Mouse (Mus musculus): Measurements from ENCODE around the gene Tm2d3. TPM values are rescaled to one million over a fixed set of nuclear protein-coding genes. Genes with fewer than 3 reads are reported as not detected.

The Tm2d3 gene
- polyA plus RNA-seq, 1 experiment = not detected

DNA sequence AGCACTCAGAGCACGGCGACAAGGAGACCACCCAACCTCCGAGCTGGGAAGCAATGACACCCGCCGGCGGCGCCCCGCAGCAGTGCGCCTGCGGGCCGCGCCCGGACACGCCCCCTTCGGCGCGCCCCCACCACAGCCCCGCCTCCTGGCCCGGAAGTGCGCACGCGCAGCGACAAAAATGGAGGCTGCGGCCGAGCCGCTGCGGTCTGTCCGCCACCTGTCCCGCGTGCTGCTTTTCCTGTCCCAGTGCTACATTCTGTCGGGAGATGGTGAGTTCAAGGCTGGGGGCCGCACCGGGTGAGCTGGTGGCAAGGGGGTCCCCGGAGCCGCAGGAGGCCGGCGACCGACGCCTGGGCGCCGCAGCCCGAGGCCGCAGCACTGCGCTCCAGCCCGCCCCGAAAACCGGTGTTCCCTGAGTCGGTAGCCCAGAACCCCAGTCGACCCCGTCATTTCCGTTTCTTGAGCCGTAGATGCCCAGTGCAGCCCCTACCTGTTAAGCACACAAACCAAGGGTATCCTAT is 2.4 kb downstream of the Tm2d3 start:
- WGBS = under 1% methylated on average over 51 of the region's 52 CpGs

DNA sequence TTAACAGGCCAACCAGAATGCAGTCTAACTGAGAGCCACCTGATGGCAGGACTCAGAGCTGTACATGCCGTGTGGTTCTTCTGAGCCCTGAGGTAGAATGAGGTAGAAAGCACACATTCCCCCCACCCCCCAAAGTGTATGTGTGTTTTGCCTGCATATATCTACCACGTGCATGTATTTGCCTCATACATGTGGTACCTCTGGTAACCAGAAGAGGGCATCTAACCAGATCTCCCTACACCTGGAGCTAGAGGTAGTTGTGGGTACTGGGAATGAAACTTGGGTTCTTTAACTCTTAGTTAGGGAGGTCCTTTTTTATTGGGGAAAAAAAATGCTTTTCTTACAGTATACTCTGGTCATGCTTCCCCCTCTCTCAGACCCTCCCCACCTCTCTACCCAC is 5.5 kb downstream of the Tm2d3 start:
- Histone ChIP-seq H3K4me1 (ENCODE audit: control insufficient read depth, insufficient read depth, low read length) (peaks cover 7% of the 10 kb centered on the region), H3K27ac (ENCODE audit: insufficient read depth, low read depth, low read length) (no peak overlapping the region), H3K4me3 (ENCODE audit: insufficient read depth, low read depth, low read length) (no peak overlapping the region)
- 52% methylated on average over 2 of the region's 2 CpGs for WGBS
- TF ChIP-seq CTCF (IDR thresholded peaks at IDR 0.05; ENCODE audit: insufficient read depth, low read depth, low read length) = no peak
- TF ChIP-seq POLR2A (IDR thresholded peaks at IDR 0.05; ENCODE audit: insufficient read depth, low read depth, low read length) = no peak

More for the DNA sequence above, 2.4 kb downstream of the Tm2d3 start:
- TF ChIP-seq CTCF (IDR thresholded peaks at IDR 0.05; ENCODE audit: insufficient read depth, low read depth, low read length) (no peak), POLR2A (IDR thresholded peaks at IDR 0.05; ENCODE audit: insufficient read depth, low read depth, low read length) (peak; percentile 76)
- Histone ChIP-seq H3K27ac (ENCODE audit: insufficient read depth, low read depth, low read length) (no peak overlapping the region), H3K4me3 (ENCODE audit: insufficient read depth, low read depth, low read length) (peak overlapping the region; percentile 84), H3K4me1 (ENCODE audit: control insufficient read depth, insufficient read depth, low read length) (peaks cover 7% of the 10 kb centered on the region)

DNA sequence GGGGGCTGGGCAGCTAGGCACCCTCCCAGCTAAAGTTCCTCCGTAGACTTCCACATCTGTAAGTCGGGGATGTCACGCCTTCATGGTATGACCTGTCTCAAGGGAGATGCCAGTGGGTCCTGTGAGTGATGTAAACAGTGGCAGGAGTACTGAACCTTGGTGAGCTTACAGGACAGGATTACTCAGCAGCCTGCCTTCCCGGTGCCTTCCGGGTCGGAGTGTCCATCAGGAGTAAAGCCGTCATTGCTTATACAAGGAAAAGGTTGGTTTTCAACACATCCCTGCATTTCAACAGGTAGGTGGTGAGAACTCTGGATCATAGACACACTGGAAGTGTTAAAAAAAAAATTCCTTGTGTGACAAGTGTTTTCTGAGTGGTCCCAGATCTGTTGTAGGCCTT is 11.1 kb downstream of the Tm2d3 start:
- 92% methylated on average over 7 of the region's 7 CpGs for WGBS
- H3K27ac ChIP-seq (ENCODE audit: insufficient read depth, low read depth, low read length) = no peak overlapping the region
- no peak for TF ChIP-seq POLR2A (IDR thresholded peaks at IDR 0.05; ENCODE audit: insufficient read depth, low read depth, low read length)
- no peak for TF ChIP-seq CTCF (IDR thresholded peaks at IDR 0.05; ENCODE audit: insufficient read depth, low read depth, low read length)
- no peaks in the 10 kb centered on the region for H3K4me1 ChIP-seq (ENCODE audit: control insufficient read depth, insufficient read depth, low read length)
- no peak overlapping the region for H3K4me3 ChIP-seq (ENCODE audit: insufficient read depth, low read depth, low read length)

DNA sequence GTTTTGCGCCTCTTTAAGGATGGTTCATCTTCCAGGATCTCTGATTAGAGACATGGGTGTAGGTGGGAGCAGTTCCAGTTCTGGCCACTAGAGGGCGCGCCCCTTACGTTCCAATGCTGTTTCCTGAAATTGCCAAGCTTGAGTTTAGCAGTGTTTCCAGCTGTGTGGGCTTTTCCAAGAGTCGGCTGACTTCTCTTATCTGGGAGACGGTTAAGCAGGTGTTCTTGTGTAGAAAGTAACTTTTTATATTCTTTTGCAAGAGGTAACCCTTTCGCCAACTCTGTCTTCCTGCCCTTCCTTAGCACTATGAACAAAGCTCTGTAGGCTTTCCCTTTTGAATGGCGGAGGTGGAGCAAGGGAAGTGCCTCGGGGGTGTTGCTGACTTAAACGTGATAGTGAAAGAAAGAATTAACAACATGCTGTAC is 13.9 kb downstream of the Tm2d3 start:
- WGBS = 7% methylated on average over 10 of the region's 10 CpGs
- no peak overlapping the region for H3K27ac ChIP-seq (ENCODE audit: insufficient read depth, low read depth, low read length)
- H3K4me3 ChIP-seq (ENCODE audit: insufficient read depth, low read depth, low read length) = no peak overlapping the region
- H3K4me1 ChIP-seq (ENCODE audit: control insufficient read depth, insufficient read depth, low read length) = no peaks in the 10 kb centered on the region
- TF ChIP-seq POLR2A (IDR thresholded peaks at IDR 0.05; ENCODE audit: insufficient read depth, low read depth, low read length) (no peak), CTCF (IDR thresholded peaks at IDR 0.05; ENCODE audit: insufficient read depth, low read depth, low read length) (peak; percentile 38; the same call in 1 of the 2 replicates)

DNA sequence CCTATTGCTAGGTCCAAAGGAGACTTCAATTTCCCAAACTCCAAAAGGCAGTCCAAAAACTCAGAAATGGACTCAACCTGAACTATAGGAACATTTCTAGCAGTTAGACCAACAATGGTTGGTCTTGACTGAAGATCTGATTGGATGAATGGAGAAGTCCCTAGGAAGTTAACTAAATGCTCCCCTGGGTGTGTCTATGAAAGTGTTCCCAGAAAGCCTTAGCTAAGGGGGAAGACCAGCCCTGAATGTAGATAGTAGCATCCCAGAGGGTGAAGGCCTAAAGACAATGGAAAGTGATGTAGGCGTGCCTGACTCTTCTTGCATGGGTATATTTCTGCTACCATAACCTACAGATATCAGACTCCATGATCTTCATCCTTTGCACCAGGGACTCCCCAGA is 17.5 kb downstream of the Tm2d3 start:
- no peak for TF ChIP-seq POLR2A (IDR thresholded peaks at IDR 0.05; ENCODE audit: insufficient read depth, low read depth, low read length)
- no peak for TF ChIP-seq CTCF (IDR thresholded peaks at IDR 0.05; ENCODE audit: insufficient read depth, low read depth, low read length)
- Histone ChIP-seq H3K27ac (ENCODE audit: insufficient read depth, low read depth, low read length) (no peak overlapping the region), H3K4me1 (ENCODE audit: control insufficient read depth, insufficient read depth, low read length) (no peaks in the 10 kb centered on the region), H3K4me3 (ENCODE audit: insufficient read depth, low read depth, low read length) (no peak overlapping the region)
- WGBS = 96% methylated on average over 1 of the region's 1 CpGs

DNA sequence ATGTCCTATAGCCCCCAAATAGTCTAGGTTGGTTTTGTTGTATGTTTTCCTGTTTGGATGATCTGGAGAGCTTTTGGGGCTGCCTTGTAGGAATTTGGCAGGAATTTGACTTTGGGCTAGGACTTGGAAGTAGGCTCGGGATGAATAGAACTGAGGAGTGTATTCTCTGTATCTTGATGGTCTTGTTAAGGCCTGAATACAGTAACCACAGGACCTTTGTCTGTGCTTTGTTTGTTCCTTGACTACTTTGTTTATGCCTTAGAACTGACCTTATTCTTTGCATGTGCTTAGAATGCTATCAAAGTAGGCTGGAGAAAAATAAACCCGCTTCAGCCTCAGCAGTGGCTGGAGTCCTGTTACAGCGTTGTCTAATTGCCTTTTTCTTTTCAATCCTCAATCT is 19.3 kb downstream of the Tm2d3 start:
- H3K4me3 ChIP-seq (ENCODE audit: insufficient read depth, low read depth, low read length) = no peak overlapping the region
- no peaks in the 10 kb centered on the region for H3K4me1 ChIP-seq (ENCODE audit: control insufficient read depth, insufficient read depth, low read length)
- WGBS = 76% methylated on average over 3 of the region's 3 CpGs
- no peak overlapping the region for H3K27ac ChIP-seq (ENCODE audit: insufficient read depth, low read depth, low read length)
- TF ChIP-seq POLR2A (IDR thresholded peaks at IDR 0.05; ENCODE audit: insufficient read depth, low read depth, low read length) (no peak), CTCF (IDR thresholded peaks at IDR 0.05; ENCODE audit: insufficient read depth, low read depth, low read length) (no peak)

DNA sequence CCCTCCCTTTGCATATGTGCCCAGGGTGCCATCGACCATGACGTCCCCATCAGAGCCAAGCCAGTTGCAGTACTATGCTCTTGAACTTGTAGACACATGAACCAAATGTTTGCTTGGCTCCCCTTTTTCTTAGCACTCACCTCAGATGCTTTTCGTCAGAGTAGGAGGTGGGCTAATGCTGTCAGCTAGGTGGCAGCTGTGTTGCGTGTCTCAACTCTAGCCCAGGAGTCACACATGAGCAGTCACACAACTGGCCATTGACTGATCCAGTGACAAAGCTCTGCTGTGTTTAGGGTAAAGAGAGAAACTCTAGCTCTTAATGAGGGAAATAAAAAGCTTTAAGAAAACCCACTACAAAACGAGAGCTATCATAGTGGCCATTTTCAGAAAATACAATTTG is 22.8 kb downstream of the Tm2d3 start:
- 65% methylated on average over 5 of the region's 5 CpGs for WGBS
- no peak overlapping the region for H3K4me3 ChIP-seq (ENCODE audit: insufficient read depth, low read depth, low read length)
- no peak overlapping the region for H3K27ac ChIP-seq (ENCODE audit: insufficient read depth, low read depth, low read length)
- no peak for TF ChIP-seq POLR2A (IDR thresholded peaks at IDR 0.05; ENCODE audit: insufficient read depth, low read depth, low read length)
- TF ChIP-seq CTCF (IDR thresholded peaks at IDR 0.05; ENCODE audit: insufficient read depth, low read depth, low read length) = no peak
- H3K4me1 ChIP-seq (ENCODE audit: control insufficient read depth, insufficient read depth, low read length) = no peaks in the 10 kb centered on the region

DNA sequence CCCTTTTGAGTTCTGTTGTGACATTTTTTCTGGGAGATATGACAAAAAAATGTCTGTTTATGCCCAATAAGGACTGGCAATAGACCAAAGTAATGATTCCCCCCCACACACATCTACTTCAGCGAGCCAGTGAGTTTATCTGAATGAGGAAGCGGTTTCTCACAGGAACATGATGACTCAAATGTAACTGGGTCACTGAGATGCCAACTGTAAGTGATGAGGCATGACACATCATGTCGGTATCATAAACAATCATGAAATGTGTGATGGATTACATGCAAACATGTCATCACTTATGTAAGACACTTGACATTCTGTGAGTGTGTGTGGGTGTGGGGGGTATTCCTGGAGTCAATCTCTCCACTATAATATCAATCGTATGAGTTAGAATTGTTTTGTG is 23.3 kb downstream of the Tm2d3 start:
- TF ChIP-seq POLR2A (IDR thresholded peaks at IDR 0.05; ENCODE audit: insufficient read depth, low read depth, low read length) (no peak), CTCF (IDR thresholded peaks at IDR 0.05; ENCODE audit: insufficient read depth, low read depth, low read length) (no peak)
- H3K27ac ChIP-seq (ENCODE audit: insufficient read depth, low read depth, low read length) = no peak overlapping the region

DNA sequence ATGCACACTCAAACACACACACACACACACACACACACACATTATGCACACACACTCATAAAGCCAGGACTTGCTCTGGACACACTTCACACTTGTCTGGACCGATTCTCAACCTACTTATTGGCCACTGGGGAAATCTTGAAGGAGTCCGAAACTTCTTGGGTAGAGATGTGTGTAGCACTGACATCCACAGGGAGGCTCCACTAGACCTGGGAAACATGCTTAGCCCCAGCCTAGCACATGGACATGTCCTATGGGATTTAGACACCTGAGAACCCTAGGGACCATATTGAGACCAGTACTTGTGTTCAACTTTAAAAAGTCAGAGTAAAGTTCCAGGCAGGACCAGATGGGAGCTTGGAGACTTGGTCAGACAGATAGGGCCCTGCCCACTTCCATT is 43.1 kb downstream of the Tm2d3 start:
- whole genome bisulfite sequencing = 74% methylated on average over 2 of the region's 2 CpGs
- Histone ChIP-seq H3K4me3 (ENCODE audit: insufficient read depth, low read depth, low read length) (no peak overlapping the region), H3K27ac (ENCODE audit: insufficient read depth, low read depth, low read length) (no peak overlapping the region), H3K4me1 (ENCODE audit: control insufficient read depth, insufficient read depth, low read length) (no peaks in the 10 kb centered on the region)
- TF ChIP-seq POLR2A (IDR thresholded peaks at IDR 0.05; ENCODE audit: insufficient read depth, low read depth, low read length) = no peak
- TF ChIP-seq CTCF (IDR thresholded peaks at IDR 0.05; ENCODE audit: insufficient read depth, low read depth, low read length) = no peak

More for the DNA sequence above, 23.3 kb downstream of the Tm2d3 start:
- WGBS = 82% methylated on average over 4 of the region's 4 CpGs
- Histone ChIP-seq H3K4me3 (ENCODE audit: insufficient read depth, low read depth, low read length) (no peak overlapping the region), H3K4me1 (ENCODE audit: control insufficient read depth, insufficient read depth, low read length) (no peaks in the 10 kb centered on the region)

DNA sequence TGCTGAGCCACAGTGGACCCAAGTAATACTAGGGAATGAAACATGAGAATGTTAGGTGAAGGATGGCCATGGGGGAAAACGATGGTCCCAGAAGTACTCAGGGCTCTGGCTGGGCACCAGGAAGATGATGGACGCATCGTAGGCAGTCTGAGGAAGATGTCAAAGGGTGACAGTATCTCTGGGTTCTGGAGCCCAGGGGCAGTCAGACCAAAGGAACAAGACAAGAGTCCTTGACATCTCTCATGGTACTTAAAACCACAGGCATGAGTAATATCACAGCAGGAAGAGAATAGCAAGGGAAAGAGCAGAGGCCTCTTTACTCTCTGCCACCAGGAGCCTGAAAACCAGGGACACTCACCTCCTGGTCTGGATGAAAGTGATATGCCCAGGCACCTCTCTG is 44.3 kb downstream of the Tm2d3 start:
- TF ChIP-seq POLR2A (IDR thresholded peaks at IDR 0.05; ENCODE audit: insufficient read depth, low read depth, low read length) = no peak
- TF ChIP-seq CTCF (IDR thresholded peaks at IDR 0.05; ENCODE audit: insufficient read depth, low read depth, low read length) = no peak
- no peak overlapping the region for H3K27ac ChIP-seq (ENCODE audit: insufficient read depth, low read depth, low read length)
- H3K4me3 ChIP-seq (ENCODE audit: insufficient read depth, low read depth, low read length) = no peak overlapping the region
- 94% methylated on average over 3 of the region's 3 CpGs for WGBS
- H3K4me1 ChIP-seq (ENCODE audit: control insufficient read depth, insufficient read depth, low read length) = no peaks in the 10 kb centered on the region

All from olfactory bulb, adult 2 months (tissue).